Mouse (Mus musculus): ENCODE data around the gene Ugt2a3.
"Not testable (repeated sequence)": the region's sequence is repeated elsewhere in the genome, so short reads cannot be mapped to it uniquely, and the experiment has no call there.

Gene Ugt2a3

GRCm38 (mm10) chr5:87336961-87337697 is at the start of gene Ugt2a3:
Gene Ugt2a3, minus strand, starts transcription at chr5:87337195.
- no peak for DNase-seq (ENCODE audit: low spot score)

DNA sequence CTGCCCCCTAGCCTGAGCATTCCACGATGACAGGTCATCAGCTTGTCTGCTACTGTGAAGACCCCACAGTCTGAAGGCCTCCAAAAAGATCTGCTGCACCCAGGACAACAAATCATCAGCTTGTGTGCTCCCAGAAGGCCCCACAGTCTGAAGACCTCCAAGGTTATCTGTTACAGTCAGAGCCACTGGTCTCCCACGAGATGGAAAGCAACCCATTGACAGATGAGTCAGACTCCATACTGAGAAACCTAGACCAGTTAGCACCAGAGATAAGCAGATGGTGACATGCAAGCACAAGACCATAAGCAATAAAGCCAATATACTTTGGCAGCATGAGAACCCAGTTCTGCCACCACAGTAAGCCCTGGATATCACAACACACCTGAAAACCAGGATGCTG is 43.2 kb upstream of the Ugt2a3 start:
- DNase-seq (ENCODE audit: low spot score) = no peak

GRCm38 (mm10) chr5:87379825-87380224 is 42.8 kb upstream of the Ugt2a3 start:
- no peak for DNase-seq (ENCODE audit: low spot score)

DNA sequence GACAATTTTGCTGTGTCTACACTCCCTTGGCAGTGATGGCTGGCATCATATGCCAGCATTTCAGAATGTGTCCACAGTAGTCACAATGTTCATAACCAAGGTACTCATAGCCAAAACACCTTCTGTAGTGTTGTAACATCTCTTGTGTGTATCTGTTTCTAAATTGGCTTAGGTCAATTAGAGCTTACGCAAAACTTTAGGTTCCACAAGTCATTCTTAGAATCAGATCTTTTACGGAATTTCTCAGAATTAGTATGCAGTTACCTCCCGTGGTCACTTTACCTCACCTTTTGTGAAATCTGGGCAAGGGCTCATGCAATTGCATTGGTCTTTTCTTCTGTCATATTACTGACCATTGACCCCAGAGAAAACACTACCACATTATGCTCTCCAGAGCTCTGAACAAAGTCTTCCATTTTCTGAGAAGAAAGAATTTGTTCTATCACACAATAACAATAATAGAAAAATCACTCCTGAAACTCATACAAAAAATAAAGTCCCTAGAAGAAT is 38.9 kb upstream of the Ugt2a3 start:
- DNase-seq (ENCODE audit: low spot score) = no peak

- no peak for DNase-seq (ENCODE audit: low spot score)
Measured at GRCm38 (mm10) chr5:87373502-87373863, 36.5 kb upstream of the Ugt2a3 start.

GRCm38 (mm10) chr5:87372788-87373501 is 36.0 kb upstream of the Ugt2a3 start:
- DNase-seq (ENCODE audit: low spot score) = not testable (repeated sequence)

DNA sequence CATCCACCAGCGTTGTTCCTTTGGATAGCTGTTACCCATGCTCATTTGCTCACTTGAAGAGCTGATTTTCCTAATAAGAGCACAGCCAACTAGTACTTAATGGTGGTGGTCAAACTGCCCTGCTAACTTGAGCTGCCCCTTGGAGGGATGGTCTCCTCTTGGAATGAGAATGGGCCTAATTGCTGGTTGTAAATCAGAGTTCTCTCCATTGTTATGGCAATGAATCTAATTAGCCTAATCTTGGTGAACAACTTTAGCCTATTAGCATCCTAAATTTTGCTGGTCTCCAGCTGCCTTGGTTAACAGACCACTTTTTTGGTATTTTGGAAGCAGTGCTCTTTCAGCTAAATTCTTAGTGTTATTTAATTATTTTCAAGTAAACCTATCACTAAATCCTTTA is 13.4 kb upstream of the Ugt2a3 start:
- DNase-seq (ENCODE audit: low spot score) = no peak

- DNase-seq (ENCODE audit: low spot score) = not testable (repeated sequence)
Measured at GRCm38 (mm10) chr5:87349150-87349549, 12.2 kb upstream of the Ugt2a3 start.

- DNase-seq (ENCODE audit: low spot score) = not testable (repeated sequence)
Measured at GRCm38 (mm10) chr5:87347479-87348078, 10.6 kb upstream of the Ugt2a3 start.

DNA sequence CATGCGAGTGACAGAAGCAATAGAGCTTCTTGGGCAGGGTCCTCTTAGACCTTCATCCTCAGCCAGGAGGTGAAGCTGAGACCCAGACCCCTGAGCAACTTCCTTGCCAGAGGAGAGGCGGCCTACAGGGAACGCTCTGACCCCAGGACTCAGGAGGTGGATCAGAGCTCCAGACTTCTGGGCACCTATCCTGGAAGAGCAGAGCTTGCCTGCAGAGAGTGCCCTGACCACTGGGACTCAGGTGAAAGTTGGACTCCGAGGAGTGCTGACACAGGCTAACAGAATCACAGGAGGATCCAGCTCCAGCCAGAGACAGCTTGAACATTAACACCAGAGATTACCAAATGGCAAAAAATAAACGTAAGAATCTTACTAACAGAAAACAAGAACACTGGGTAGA is 3.5 kb upstream of the Ugt2a3 start:
- no peak for DNase-seq (ENCODE audit: low spot score)

DNA sequence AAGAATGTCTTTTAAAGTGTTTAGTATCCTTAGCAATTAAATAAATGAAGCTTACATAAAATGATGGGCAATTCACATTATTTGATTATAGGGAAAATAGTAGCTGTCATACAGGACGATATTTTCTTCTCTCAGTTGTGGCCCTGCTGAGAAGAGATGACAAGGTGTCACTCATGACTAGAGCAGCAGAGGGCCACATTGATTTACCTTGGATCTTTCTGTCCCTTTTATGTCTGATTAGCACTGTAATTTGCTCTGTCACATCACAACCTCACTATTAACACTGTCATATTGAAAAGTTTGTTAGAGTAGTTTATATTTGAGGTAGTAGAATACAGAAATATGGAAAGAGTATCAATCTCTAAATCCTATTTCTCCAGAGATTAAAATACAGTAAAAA is 1.8 kb downstream of the Ugt2a3 start:
- no peak for DNase-seq (ENCODE audit: low spot score)

DNA sequence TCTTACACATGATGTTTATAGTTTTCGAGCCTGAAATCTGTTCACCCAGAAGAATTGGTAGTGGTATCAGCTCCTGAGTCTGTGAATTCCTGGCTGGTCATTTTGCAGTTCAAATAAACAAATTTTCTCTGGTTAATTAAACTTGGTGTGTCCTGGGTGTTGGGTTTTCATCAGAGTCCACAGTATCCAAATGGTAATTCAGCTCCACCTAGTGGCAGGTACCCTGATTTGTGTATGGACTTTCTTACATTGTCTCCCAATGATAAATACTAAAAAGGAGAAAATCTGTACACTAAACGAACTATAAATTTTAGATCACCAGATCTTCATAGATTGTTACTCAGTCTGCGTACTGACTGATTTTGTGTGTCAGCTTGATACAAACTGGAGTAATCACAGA is 3.4 kb downstream of the Ugt2a3 start:
- DNase-seq (ENCODE audit: low spot score) = no peak

GRCm38 (mm10) chr5:87311392-87311791 is 25.6 kb downstream of the Ugt2a3 start:
- DNase-seq (ENCODE audit: low spot score) = no peak

GRCm38 (mm10) chr5:87286180-87286579 is 50.8 kb downstream of the Ugt2a3 start:
- not testable (repeated sequence) for DNase-seq (ENCODE audit: low spot score)

GRCm38 (mm10) chr5:87275986-87276385 is 61.0 kb downstream of the Ugt2a3 start:
- DNase-seq (ENCODE audit: low spot score) = not testable (repeated sequence)

DNA sequence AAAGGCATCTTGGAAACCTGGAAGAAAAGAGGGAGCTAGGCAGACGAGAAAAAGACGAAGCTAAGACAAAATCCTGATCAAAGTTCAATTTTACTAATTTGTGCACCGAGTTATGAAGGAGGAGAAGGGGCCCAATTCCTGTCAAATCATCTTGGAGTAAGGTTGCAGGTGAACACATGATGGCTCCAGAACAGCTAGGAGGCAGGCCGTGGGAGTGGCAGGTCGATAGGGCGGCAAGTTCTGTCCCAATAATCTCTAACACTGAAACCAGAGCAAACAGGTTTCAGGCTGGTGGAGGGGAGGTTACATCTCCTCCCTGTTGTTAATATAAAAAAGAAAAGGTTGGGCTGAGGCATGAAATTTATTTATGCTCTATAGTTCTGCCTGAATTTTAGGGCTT is 61.4 kb downstream of the Ugt2a3 start:
- no peak for DNase-seq (ENCODE audit: low spot score)
